Mouse (Mus musculus) c-Kit-positive CD71-positive TER-119-positive erythroid progenitor cells, embryonic 14.5 days (primary cell): ENCODE measurements around the gene Mtfr1l.

Experiments used
- DNase-seq: peaks from one replicate; pipeline ENCODE4 v3.0.0-alpha.2; 2013; ENCODE audit warnings: low spot score

Mtfr1l gene

GRCm38 (mm10) chr4:134534932-134535786, at the start of gene Mtfr1l:
Gene Mtfr1l (minus strand): TSS chr4:134535387.
- peak; percentile 90 for DNase-seq

DNA sequence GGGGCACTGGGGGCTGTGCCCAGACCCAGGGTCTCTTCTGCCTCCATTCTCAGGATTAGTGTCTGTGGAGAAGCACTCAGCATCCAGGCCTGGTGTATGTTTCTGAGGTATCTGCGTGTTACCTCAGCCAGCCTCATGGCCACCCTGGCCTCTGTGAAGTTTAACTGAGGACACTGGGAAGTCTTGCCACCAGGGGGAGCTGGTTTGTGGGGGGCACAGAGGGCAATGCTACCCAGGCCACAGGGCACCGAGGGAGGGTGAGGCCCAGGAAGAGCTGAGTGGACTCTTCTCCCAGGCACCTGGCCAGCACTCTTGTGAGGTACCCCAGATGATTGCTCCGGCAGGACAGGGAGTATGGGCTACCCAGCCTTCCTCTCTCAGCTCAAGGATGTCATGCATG, 48.3 kb upstream of the Mtfr1l start:
- no peak for DNase-seq

DNA sequence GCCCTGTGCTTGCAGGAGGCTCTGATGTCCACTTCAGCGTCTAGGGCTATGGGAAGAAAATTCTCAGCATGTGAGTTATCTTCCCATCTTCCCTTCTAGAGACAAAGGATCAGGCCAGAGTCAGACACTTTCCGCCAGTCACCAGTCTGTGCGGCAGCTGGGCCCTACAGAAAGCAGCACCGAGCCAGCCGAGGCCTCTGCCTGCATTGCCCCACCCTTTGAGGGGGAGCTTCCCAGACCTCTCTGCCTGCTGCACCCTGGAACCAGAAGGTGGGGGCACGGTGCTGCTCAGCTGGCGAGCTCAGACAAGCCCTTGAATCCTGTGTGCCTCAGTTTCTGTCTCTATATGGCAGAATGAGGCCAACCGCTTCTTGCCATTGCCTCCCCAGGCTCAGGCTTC, 46.2 kb upstream of the Mtfr1l start:
- DNase-seq: no peak

DNA sequence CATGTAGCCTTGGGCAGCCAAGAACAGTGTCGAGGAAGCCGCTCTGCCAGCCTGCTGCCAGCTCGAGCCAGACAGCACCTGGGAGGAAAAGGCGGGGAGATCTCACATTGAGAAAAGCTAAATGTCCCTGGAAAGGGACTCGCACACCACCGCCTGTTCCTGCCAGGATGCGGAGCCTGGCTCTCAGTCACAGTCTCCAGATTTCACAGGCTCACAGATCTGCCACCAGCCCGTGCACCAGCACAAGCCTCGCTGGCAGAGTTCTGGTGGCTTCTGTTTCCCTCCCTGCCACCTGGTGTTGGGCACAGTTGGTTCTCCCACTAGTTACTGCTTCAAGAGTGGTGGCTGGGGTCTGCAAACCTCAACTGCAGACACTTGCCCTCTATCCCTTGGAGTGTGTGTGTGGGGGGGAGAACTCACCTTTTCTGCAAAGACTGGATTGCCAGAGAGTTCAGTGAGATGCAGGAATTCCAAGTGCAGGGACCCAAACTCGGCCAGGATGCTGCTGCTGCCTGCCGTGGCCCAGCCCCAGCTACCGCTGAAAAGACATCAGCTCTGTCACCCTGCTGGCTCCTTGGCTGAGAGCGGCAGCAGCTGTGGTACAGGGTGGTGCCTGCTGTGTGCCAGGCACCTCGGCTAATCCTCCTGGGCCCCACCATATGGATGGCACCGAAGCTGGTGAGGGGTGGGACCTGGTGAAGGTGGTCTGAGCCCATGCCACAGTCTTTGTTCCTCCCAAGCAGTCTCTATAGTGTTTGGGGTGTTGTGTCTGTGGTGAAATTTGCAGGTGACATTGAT, 45.4 kb upstream of the Mtfr1l start:
- no peak for DNase-seq

DNA sequence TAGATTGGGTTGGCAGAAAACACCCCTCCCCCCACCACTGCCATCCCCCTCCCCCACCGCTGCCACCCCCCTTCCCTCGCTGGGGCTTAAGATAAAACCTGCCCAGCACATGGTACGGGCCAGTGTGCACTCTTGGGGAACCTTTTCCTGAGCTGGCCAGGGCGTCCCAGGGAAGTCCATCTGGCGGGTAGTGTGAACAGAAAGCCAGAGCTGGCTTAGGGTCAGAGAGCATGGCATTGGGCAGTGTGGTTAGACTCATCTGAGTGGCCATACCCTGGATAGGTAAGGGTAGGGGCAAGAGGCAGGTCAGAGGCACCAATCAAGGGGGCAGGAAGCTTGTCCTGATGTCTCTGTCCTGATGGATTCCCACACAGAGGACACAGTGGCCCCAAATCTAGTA, 44.4 kb upstream of the Mtfr1l start:
- no peak for DNase-seq

DNA sequence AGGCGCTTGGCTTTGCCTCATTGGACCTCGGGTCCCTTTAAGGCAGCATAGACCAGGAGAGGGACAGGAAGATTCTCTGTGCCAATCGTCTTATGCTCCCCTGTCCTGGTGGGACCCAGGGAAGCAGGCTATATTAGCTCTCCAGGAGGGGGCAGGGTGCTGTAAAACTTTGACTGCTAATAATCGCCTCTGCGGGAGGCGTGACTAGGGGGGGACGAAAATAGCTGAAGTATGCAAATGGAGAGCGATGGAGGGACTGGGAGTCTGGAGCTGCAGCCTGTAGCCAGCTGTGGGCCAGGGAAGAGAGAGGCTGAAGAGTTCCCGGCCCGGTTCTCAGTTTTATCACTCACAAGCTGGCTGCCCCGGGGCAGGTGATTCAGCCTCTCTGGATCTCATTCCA, 44.0 kb upstream of the Mtfr1l start:
- DNase-seq: no peak

- no peak for DNase-seq
These were observed 43.2 kb upstream of the Mtfr1l start for GRCm38 (mm10) chr4:134578407-134578806.

DNA sequence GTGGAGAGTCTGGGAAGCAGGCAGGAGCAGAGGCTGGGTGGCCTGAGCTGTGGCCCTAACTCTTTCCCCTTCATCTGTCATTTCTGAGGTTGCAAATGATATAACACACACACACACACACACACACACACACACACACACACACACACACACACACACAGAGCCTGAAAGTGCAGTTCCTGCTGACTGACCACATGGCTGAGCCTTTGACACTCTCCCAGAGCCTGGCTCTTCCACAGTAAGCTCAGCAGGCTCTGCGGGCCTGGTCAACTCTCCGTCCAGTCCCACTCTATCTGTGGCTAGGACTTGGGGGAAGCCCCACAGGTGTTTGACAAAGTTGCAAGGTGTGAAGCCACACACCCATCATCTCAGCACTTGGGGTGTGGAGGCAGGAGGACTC, 42.1 kb upstream of the Mtfr1l start:
- no peak for DNase-seq

DNA sequence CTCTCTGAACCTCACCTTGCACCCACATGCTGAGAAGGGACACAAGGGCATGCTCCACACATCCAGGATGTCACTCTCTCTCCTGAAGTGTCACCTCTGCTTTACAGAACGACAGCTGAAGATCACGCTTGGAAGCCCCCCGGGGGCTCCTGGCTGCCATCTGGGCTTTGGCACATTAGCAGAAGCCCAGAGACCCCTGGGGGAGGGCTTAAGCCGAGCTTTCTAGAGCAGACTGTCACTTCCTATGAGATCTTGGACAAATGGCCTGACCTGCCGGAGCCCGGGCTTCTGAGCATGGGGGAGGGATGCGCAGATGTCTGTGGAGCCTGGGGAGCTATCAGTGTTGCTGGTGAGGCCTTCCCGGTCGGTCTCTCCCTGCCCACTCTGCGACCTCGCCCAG, 40.3 kb upstream of the Mtfr1l start:
- no peak for DNase-seq

DNA sequence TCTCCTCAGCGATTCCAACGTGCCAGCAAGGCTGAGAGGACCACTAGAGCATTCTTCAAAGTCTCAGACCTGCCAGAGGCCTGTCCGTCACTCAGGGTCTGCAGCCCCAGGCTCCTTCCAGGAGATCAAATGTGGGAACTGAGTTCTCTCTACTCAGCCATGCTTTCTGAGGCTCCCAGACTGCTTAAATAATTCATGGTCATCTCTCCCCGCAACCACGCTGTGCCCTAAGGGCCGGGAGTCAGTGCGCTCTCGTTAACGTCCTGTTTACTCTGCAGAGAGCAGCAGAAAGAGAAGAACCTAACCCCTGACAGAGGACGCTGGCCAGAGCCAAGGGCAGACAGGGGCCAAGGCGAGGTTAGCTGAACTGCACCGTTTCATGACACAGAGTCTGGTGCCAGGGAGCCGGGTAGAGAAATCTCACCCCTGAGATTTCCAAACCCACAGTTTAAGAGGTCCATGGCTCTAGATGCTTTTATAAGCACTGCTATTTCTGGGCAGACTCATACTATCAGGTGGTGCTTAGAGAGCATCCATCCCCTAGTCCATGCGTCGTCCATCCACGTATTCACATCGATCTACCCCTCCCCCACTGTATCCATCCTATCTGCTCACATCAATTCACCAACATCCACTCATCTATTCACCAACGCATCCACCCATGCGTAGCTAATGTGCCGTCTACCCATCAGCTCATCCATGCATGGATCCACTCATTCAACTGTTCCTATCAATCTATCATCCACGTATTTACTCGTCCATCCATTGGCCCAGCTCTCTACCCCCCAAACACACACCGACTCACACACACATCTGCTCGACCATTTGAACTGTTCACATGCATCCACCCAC, 37.5 kb upstream of the Mtfr1l start:
- DNase-seq: no peak

DNA sequence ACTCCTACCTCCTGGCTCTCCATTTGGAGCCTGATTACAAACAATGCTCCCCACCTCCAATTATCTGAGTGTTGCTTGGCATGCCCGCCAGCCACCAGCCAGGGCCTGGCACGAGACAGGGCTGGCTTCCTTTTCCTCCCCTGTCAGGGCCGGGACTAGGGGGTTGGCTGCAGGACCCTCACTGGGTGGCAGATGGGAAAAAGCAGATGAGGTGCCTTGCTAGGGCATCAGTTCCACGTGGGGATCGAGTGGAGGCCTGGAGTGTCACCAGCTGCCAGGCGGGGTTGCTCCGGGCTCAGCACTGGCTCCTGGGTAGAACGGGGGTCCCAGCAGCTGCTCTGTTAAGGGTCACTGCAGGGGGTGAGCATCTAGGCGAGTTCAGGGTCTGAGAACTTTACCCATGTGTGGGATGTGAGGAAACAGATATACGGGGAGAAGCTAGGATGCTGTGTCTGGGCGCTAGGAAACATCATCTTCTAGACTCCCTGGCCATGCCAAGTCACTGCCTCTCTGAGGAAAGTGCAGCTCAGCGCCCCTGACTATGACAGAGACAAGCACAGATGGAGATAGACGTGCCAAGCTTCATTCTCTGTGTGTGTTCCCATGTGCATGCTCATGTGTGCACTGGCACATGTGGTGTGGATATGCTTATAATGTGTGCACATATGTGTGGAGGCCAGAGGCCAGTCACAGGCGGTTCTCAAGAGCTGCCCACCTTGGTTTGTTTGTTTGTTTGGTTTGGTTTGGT, 35.7 kb upstream of the Mtfr1l start:
- no peak for DNase-seq

DNA sequence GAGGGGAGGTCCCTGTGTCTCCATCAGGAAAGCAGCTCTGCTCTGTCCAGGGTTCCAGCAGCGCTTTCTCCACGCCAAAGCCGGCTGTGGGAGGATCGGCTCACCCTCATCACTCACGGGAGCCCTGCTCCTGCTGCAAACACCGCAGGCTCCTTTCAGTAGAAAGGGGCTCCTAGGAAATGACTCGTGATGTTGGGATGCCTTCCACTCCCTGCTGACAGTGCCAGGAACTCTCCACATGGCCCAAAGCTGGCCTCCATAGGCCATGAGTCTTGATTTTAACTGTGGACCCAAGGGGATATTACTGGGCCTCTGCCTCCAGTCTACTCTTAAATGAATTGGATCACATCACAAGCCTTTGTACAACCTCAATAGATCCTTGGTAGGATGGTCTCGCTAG, 34.6 kb upstream of the Mtfr1l start:
- DNase-seq: no peak

DNA sequence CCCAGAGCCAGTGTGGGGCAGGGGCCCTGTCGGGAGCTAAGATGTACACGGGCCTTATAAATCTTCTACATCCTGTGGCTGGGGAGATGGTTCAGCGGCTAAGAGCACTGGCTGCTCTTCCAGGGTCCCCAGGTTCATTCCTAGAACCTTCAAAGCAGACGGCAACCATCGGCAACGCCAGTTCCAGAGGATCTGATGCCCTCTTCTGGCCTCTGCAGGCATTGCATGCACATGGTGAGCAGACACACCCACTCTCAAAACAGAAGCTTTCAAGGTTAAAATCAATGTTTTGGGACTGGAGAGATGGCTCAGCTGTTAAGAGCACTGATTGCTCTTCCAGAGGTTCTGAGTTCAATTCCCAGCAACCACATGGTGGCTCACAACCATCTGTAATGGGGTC, 34.0 kb upstream of the Mtfr1l start:
- no peak for DNase-seq

- DNase-seq: no peak
These were observed 32.4 kb upstream of the Mtfr1l start for GRCm38 (mm10) chr4:134567377-134568226.

- no peak for DNase-seq
These were observed 28.9 kb upstream of the Mtfr1l start for GRCm38 (mm10) chr4:134564093-134564492.

DNA sequence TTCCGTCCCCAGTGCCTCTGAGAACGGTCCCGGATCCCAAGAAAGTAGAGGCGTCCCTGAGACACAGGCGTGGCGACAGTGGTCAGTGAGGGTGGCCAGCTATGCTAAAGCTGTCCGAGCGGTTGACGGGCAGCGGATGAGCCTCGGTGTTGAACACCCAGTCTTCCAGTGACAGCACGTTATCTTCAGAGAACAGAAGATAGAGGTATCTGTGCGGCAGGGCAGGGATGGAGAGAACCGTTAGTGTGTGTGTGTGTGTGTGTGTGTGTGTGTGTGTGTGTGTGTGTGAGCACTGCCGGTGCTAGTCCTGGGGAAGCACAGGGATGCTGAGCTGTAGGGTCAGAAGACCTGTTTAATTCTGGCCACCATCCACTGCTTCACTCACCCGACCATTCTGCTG, 28.4 kb upstream of the Mtfr1l start:
- no peak for DNase-seq

DNA sequence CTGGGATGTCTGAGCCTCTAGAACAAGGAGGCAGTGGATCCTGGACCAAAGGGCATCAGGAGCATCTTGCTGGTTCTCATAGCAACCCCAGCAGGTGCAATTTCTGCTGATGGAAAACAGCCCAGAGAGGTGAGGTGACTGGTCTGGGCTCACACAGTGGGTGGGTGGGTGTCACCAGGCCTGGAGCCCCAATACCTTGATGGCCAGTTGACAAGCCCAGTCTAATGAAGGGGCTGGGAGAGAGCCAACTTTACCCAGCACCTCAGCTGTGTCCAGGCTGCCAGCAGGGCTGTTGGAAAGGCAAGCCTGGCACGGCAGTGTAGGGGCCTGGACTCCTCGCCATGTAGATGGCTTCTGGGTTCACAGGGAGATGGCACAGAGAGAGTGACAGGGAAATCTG, 26.8 kb upstream of the Mtfr1l start:
- DNase-seq: no peak

GRCm38 (mm10) chr4:134560699-134561098, 25.5 kb upstream of the Mtfr1l start:
- DNase-seq: no peak

DNA sequence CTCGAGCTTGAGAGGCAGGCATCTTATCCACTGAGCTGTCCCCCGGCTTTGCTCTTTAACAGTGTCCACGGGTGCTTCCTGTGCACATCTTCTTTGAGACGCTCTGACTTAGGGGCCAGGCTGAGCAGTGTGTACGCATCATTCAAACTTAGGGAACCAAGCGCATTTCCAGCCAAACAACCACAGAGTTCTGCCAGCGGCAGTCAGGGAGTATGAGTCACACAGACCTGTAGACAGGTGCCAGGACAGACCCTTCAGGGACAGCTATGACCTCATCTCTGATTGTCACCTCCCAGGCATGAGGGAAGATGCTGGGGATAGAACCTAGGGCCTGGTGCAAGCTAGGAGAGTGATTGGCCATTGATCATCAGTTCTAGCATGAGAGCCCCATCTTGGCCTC, 24.0 kb upstream of the Mtfr1l start:
- DNase-seq: no peak

GRCm38 (mm10) chr4:134558570-134559113, 23.5 kb upstream of the Mtfr1l start:
- DNase-seq: no peak
